Mouse (Mus musculus): ENCODE data around the gene Ciz1. TPM values are rescaled to one million over a fixed set of nuclear protein-coding genes. Genes with fewer than 3 reads are reported as not detected.

Ciz1 gene
- total and polyA plus RNA-seq, 2 experiments from 2014 or later = 40.3 to 103 TPM

DNA sequence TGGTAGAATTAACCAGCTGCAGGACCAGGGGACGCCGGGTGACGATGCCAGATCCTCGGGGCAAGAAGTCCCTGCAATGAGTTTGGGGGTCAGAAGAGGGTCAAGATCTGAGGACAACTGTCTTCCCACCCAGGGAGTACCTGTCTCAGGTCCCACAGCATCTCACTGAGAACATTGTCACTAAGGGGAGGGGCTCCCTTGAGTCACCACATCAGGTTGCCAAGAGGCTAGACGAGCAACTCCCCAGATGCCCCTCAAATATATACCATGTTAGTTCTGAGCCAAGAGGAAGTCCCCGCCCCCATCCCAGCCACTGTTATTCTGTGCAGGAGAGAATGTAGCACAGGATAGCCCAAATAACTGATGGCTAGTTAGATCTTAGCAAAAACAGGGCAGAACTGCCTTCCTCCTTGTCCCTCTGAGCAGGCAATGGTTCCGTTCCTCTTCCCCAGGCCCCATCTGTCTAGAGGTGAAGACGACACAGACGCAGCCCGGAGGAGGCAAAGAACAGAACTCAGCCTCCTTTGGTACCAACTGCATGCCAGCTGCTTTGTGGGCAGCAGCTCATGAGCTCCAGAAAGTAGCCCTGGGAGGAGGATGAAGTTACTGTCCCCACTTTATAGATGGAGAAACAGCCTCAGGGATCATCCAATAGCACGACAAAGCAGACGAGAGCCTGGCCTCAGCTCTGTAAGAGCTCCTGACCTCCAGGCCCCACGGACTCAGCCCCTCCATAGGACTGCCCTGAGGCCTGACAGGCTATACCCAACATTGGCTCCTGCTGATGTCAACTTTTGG is 11.1 kb upstream of the Ciz1 start:
- Histone ChIP-seq H3K27me3 (ENCODE audit: insufficient read depth, low read length) (no peaks in the 10 kb centered on the region), H3K4me2 (ENCODE audit: low read depth, low read length) (no peak overlapping the region), H3K27ac (no peak overlapping the region), H3K9me3 (ENCODE audit: low read length) (no peaks in the 10 kb centered on the region), H3K4me1 (ENCODE audit: insufficient read depth, low read length) (0 out of 2 replicates have a peak, but pooled peaks cover 7% of the 10 kb centered on the region), H3K4me3 (ENCODE audit: low read length) (no peak overlapping the region), H3K36me3 (ENCODE audit: insufficient read depth, low read length) (no peaks in the 10 kb centered on the region; the same call in 1 of the 2 replicates), H3K9ac (replicated peaks; ENCODE audit: low read length) (no peak overlapping the region)
- ATAC-seq (no peak), DNase-seq (ENCODE audit: low spot score) (no peak)
- no peak for TF ChIP-seq CTCF (IDR thresholded peaks at IDR 0.05; ENCODE audit: low read depth)
- 78% methylated on average over 13 of the region's 13 CpGs for WGBS

- H3K4me3 ChIP-seq (ENCODE audit: low read length) = no peak overlapping the region
- H3K9me3 ChIP-seq (ENCODE audit: low read length) = no peaks in the 10 kb centered on the region
- H3K27me3 ChIP-seq (ENCODE audit: insufficient read depth, low read length) = no peaks in the 10 kb centered on the region
- DNase-seq (ENCODE audit: low spot score) (no peak), ATAC-seq (no peak)
- no peak for TF ChIP-seq CTCF (IDR thresholded peaks at IDR 0.05; ENCODE audit: low read depth)
- H3K36me3 ChIP-seq (ENCODE audit: insufficient read depth, low read length) = no peaks in the 10 kb centered on the region; the same call in 1 of the 2 replicates
- no peak overlapping the region for H3K27ac ChIP-seq
- no peak overlapping the region for H3K9ac ChIP-seq (replicated peaks; ENCODE audit: low read length)
- no peak overlapping the region for H3K4me2 ChIP-seq (ENCODE audit: low read depth, low read length)
- 0 out of 2 replicates have a peak, but pooled peaks cover 7% of the 10 kb centered on the region for H3K4me1 ChIP-seq (ENCODE audit: insufficient read depth, low read length)
- 93% methylated on average over 4 of the region's 4 CpGs for WGBS
Observed at GRCm38 (mm10) chr2:32341634-32341939, 10.5 kb upstream of the Ciz1 start.

GRCm38 (mm10) chr2:32342039-32342438 is 10.1 kb upstream of the Ciz1 start:
- H3K4me1 ChIP-seq (ENCODE audit: insufficient read depth, low read length) = 0 out of 2 replicates have a peak, but pooled peaks cover 7% of the 10 kb centered on the region
- H3K27me3 ChIP-seq (ENCODE audit: insufficient read depth, low read length) = no peaks in the 10 kb centered on the region
- no peak overlapping the region for H3K9ac ChIP-seq (replicated peaks; ENCODE audit: low read length)
- no peaks in the 10 kb centered on the region; the same call in 1 of the 2 replicates for H3K36me3 ChIP-seq (ENCODE audit: insufficient read depth, low read length)
- H3K4me3 ChIP-seq (ENCODE audit: low read length) = no peak overlapping the region
- no peak for TF ChIP-seq CTCF (IDR thresholded peaks at IDR 0.05; ENCODE audit: low read depth)
- no peak for DNase-seq (ENCODE audit: low spot score)
- 89% methylated on average over 4 of the region's 4 CpGs for WGBS
- H3K9me3 ChIP-seq (ENCODE audit: low read length) = no peaks in the 10 kb centered on the region
- H3K4me2 ChIP-seq (ENCODE audit: low read depth, low read length) = no peak overlapping the region
- ATAC-seq = no peak
- H3K27ac ChIP-seq = no peak overlapping the region

DNA sequence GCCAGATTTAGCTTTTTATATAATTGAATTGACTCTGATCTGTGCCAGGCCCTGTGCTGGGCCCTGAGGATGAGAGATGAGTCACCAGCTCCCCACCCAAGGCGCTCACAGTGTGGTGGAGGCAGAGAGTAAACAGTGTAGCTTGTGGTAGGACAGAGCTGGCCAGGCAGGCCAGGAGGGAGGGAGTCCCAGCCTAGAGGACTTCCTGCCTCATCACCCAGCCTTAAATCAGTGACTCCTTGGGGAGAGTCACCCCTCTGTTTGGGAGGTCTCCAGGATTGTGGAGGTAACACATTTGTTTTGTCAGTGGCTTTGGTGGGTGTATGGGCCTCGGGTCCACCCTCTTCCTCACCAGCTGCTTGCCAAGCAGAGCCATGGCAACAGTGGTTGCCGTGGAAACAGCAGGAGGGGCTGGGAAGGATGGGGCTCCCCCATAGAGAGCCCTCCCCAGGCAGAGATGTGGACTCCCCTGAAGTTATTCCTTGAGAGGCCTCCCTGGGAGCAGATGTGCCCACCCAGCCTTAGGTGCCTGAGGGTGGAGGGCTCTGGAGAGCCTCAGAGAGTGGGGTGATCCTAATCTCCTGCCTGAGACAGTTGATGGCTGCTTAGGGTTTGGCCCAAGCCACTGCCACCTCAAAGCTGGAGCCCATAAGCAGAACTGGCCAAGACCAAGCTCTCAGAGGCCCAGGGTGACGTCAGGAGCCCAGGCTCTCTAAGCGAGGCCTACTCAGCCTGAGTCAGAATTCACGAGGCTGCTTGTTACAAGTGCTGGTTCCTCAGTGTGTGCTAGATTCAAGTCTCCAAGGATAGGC is 9.4 kb upstream of the Ciz1 start:
- no peaks in the 10 kb centered on the region for H3K27me3 ChIP-seq (ENCODE audit: insufficient read depth, low read length)
- 55% methylated on average over 6 of the region's 6 CpGs for WGBS
- TF ChIP-seq CTCF (IDR thresholded peaks at IDR 0.05; ENCODE audit: low read depth) = no peak
- peak overlapping the region; percentile 20; the same call in 1 of the 2 replicates for H3K27ac ChIP-seq
- no peak overlapping the region for H3K4me3 ChIP-seq (ENCODE audit: low read length)
- ATAC-seq (peak; percentile 33), DNase-seq (ENCODE audit: low spot score) (peak; percentile 27)
- no peaks in the 10 kb centered on the region for H3K9me3 ChIP-seq (ENCODE audit: low read length)
- no peaks in the 10 kb centered on the region; the same call in 1 of the 2 replicates for H3K36me3 ChIP-seq (ENCODE audit: insufficient read depth, low read length)
- peak overlapping the region; percentile 21; the same call in 1 of the 2 replicates for H3K9ac ChIP-seq (replicated peaks; ENCODE audit: low read length)
- H3K4me1 ChIP-seq (ENCODE audit: insufficient read depth, low read length) = 0 out of 2 replicates have a peak, but pooled peaks cover 7% of the 10 kb centered on the region
- H3K4me2 ChIP-seq (ENCODE audit: low read depth, low read length) = no peak overlapping the region

DNA sequence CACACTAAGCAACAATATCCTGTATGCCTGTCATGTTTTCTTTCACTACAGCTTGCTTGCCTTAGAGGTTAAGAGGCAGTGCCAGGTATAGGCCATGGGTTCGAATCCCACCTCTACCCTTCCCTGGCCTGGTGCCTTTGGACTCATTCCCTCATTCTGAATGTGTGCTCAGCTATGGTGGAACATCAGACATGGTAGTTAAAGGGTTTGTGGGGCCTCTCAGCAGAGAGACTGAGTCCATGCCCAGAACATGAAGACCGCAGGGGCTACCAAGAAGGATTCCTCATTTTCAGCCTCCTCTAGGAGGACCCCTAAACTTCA is 8.8 kb upstream of the Ciz1 start:
- Histone ChIP-seq H3K36me3 (ENCODE audit: insufficient read depth, low read length) (no peaks in the 10 kb centered on the region), H3K27me3 (ENCODE audit: insufficient read depth, low read length) (no peaks in the 10 kb centered on the region), H3K27ac (peak overlapping the region; percentile 20; the same call in 1 of the 2 replicates), H3K9me3 (ENCODE audit: low read length) (no peaks in the 10 kb centered on the region), H3K4me3 (ENCODE audit: low read length) (no peak overlapping the region), H3K4me2 (ENCODE audit: low read depth, low read length) (no peak overlapping the region), H3K9ac (replicated peaks; ENCODE audit: low read length) (0 out of 2 replicates have a peak overlapping the region, but pooled peaks have one; percentile 21), H3K4me1 (ENCODE audit: insufficient read depth, low read length) (0 out of 2 replicates have a peak, but pooled peaks cover 7% of the 10 kb centered on the region)
- TF ChIP-seq CTCF (IDR thresholded peaks at IDR 0.05; ENCODE audit: low read depth) = no peak
- 100% methylated on average over 2 of the region's 2 CpGs for WGBS
- DNase-seq (ENCODE audit: low spot score) = no peak
- ATAC-seq = no peak

GRCm38 (mm10) chr2:32344056-32344455 is 8.1 kb upstream of the Ciz1 start:
- Histone ChIP-seq H3K4me2 (ENCODE audit: low read depth, low read length) (no peak overlapping the region), H3K27me3 (ENCODE audit: insufficient read depth, low read length) (no peaks in the 10 kb centered on the region), H3K9ac (replicated peaks; ENCODE audit: low read length) (no peak overlapping the region), H3K9me3 (ENCODE audit: low read length) (no peaks in the 10 kb centered on the region), H3K36me3 (ENCODE audit: insufficient read depth, low read length) (no peaks in the 10 kb centered on the region), H3K27ac (no peak overlapping the region), H3K4me1 (ENCODE audit: insufficient read depth, low read length) (0 out of 2 replicates have a peak, but pooled peaks cover 7% of the 10 kb centered on the region), H3K4me3 (ENCODE audit: low read length) (no peak overlapping the region)
- no peak for TF ChIP-seq CTCF (IDR thresholded peaks at IDR 0.05; ENCODE audit: low read depth)
- no peak for ATAC-seq
- 58% methylated on average over 10 of the region's 10 CpGs for WGBS
- peak; percentile 20 for DNase-seq (ENCODE audit: low spot score)

Measured in hindbrain, postnatal 0 days (tissue).